Mouse (Mus musculus): ENCODE measurements around the gene Pdx1.

- TF ChIP-seq CTCF (IDR thresholded peaks at IDR 0.05; ENCODE audit: insufficient read depth, low read depth, low read length) (no peak), POLR2A (IDR thresholded peaks at IDR 0.05; ENCODE audit: insufficient read depth, low read depth, low read length) (no peak)
These were observed 30.2 kb downstream of the Pdx1 start for GRCm38 (mm10) chr5:147300001-147300363.
